Mouse (Mus musculus) CH12.LX (cell line): Measurements from ENCODE around the gene Pld2. TPM values are rescaled to one million over a fixed set of nuclear protein-coding genes. Genes with fewer than 3 reads are reported as not detected.
"Not testable (repeated sequence)": the region's sequence is repeated elsewhere in the genome, so short reads cannot be mapped to it uniquely, and the experiment has no call there.

Experiments used
- DNase-seq: peaks from one replicate; pipeline ENCODE4 v3.0.0-alpha.2; 2013; ENCODE audit errors: extremely low read depth
- H3K27ac ChIP-seq: 2 replicates; pipeline ENCODE4 v1.5.1; 2012; ENCODE audit warnings: low read depth, mild to moderate bottlenecking, control low read depth, moderate library complexity; ENCODE audit not compliant: insufficient read depth
- H3K27me3 ChIP-seq: replicated peaks from 2 replicates; pipeline ENCODE3; 2012; ENCODE audit warnings: inconsistent platforms
- H3K36me3 ChIP-seq, 2 experiments: replicated peaks in 1 of 2; 2 replicates each; pipeline versions ENCODE3 to v1.6.1; 2012; ENCODE audit warnings: inconsistent platforms in 1 of 2, low read length in 1 of 2, mild to moderate bottlenecking in 1 of 2, mixed read lengths in 1 of 2, moderate library complexity in 1 of 2; ENCODE audit not compliant: control insufficient read depth in 1 of 2, insufficient read depth in 1 of 2
- H3K4me1 ChIP-seq, 2 experiments: 2 replicates each; pipeline ENCODE4 v1.6.1; 2012; ENCODE audit warnings: inconsistent platforms in 1 of 2, moderate library complexity in 1 of 2; ENCODE audit not compliant: insufficient read depth in 2 of 2, control insufficient read depth in 1 of 2
- H3K4me2 ChIP-seq: 2 replicates; pipeline ENCODE4 v1.6.1; 2012; ENCODE audit warnings: low read depth, mild to moderate bottlenecking, control low read depth; ENCODE audit not compliant: poor library complexity, insufficient read depth, severe bottlenecking
- H3K4me3 ChIP-seq, 3 experiments: fragments of 150-350 bp in 1 of 3; sonication (generic) in 1 of 3; replicated peaks in 1 of 3; 2 replicates each; pipeline versions ENCODE3 to v1.5.1; 2011 to 2012; ENCODE audit warnings: low read depth in 2 of 3, low read length in 2 of 3, mild to moderate bottlenecking in 2 of 3, moderate library complexity in 2 of 3, control low read depth in 1 of 3, improper control_type of control experiment in 1 of 3, inconsistent platforms in 1 of 3, mixed read lengths in 1 of 3; ENCODE audit not compliant: poor library complexity in 1 of 3
- H3K79me2 ChIP-seq: replicated peaks from 2 replicates; pipeline ENCODE4 v1.6.1; 2012; ENCODE audit warnings: mild to moderate bottlenecking, moderate library complexity; ENCODE audit not compliant: control insufficient read depth, poor library complexity, insufficient read depth, severe bottlenecking; ENCODE audit errors: extremely low read depth
- H3K9ac ChIP-seq: 2 replicates; pipeline ENCODE4 v1.6.1; 2012; ENCODE audit warnings: low read depth, mild to moderate bottlenecking, control low read depth, moderate library complexity; ENCODE audit not compliant: insufficient read depth
- H3K9me3 ChIP-seq: replicated peaks from 2 replicates; pipeline ENCODE3; 2012; ENCODE audit warnings: low read length, inconsistent platforms, mixed read lengths
- BHLHE40 ChIP-seq: IDR thresholded peaks from 2 replicates; pipeline ENCODE4 v1.6.1; 2011; ENCODE audit warnings: mild to moderate bottlenecking, low read depth, low read length, improper control_type of control experiment
- CHD2 ChIP-seq: IDR thresholded peaks from 2 replicates; pipeline ENCODE4 v1.6.1; 2011; ENCODE audit warnings: low read length, improper control_type of control experiment
- E2F4 ChIP-seq: IDR thresholded peaks from 2 replicates; pipeline ENCODE4 v1.6.1; 2011; ENCODE audit warnings: low read depth, low read length, improper control_type of control experiment; ENCODE audit not compliant: insufficient replicate concordance
- HCFC1 ChIP-seq: IDR thresholded peaks from 2 replicates; pipeline ENCODE4 v1.6.1; 2012; ENCODE audit warnings: low read depth, mild to moderate bottlenecking, inconsistent platforms, low read length, improper control_type of control experiment
- IRF4 ChIP-seq: IDR thresholded peaks from 2 replicates; pipeline ENCODE4 v1.6.1; 2014; ENCODE audit warnings: low read depth, mild to moderate bottlenecking, inconsistent platforms, low read length, improper control_type of control experiment
- JUND ChIP-seq: conservative IDR thresholded peaks from 2 replicates; pipeline ENCODE4 v1.6.1; 2011; ENCODE audit warnings: low read depth, low read length, improper control_type of control experiment
- MAFK ChIP-seq: IDR thresholded peaks from 2 replicates; pipeline ENCODE4 v1.6.1; 2011; ENCODE audit warnings: low read length, improper control_type of control experiment; ENCODE audit not compliant: insufficient replicate concordance
- MAZ ChIP-seq: IDR thresholded peaks from 2 replicates; pipeline ENCODE4 v1.6.1; 2012; ENCODE audit warnings: low read depth, mild to moderate bottlenecking, inconsistent platforms, low read length, improper control_type of control experiment, moderate library complexity
- MEF2A ChIP-seq: IDR thresholded peaks from 2 replicates; pipeline ENCODE4 v1.6.1; 2014; ENCODE audit warnings: low read depth, mild to moderate bottlenecking, inconsistent platforms, low read length, improper control_type of control experiment, borderline replicate concordance
- MYC ChIP-seq: IDR thresholded peaks from 2 replicates; pipeline ENCODE4 v1.6.1; 2011; ENCODE audit warnings: low read depth, mild to moderate bottlenecking, improper control_type of control experiment, low read length
- PAX5 ChIP-seq: IDR thresholded peaks from 2 replicates; pipeline ENCODE4 v1.6.1; 2012; ENCODE audit warnings: low read length, inconsistent platforms, mixed read lengths
- POLR2A ChIP-seq: IDR thresholded peaks from 2 replicates; pipeline ENCODE4 v1.6.1; 2011; ENCODE audit warnings: low read depth, mild to moderate bottlenecking, improper control_type of control experiment, low read length
- POLR2AphosphoS2 ChIP-seq: IDR thresholded peaks from 2 replicates; pipeline ENCODE4 v1.6.1; 2011; ENCODE audit warnings: low read depth, low read length, improper control_type of control experiment
- SIN3A ChIP-seq: IDR thresholded peaks from 2 replicates; pipeline ENCODE4 v1.6.1; 2012; ENCODE audit warnings: low read length, improper control_type of control experiment, inconsistent platforms
- USF2 ChIP-seq: conservative IDR thresholded peaks from 2 replicates; pipeline ENCODE4 v1.6.1; 2011; ENCODE audit warnings: low read depth, low read length, improper control_type of control experiment
- ZC3H11A ChIP-seq: IDR thresholded peaks from 2 replicates; pipeline ENCODE4 v1.6.1; 2012; ENCODE audit warnings: low read depth, mild to moderate bottlenecking, inconsistent platforms, low read length, improper control_type of control experiment
- ZKSCAN1 ChIP-seq: IDR thresholded peaks from 2 replicates; pipeline ENCODE4 v1.6.1; 2012; ENCODE audit warnings: low read depth, inconsistent platforms, low read length, improper control_type of control experiment, borderline replicate concordance
- ZNF384 ChIP-seq: IDR thresholded peaks from 2 replicates; pipeline ENCODE4 v1.6.1; 2012; ENCODE audit warnings: low read depth, low read length, improper control_type of control experiment, inconsistent platforms
- dilution Hi-C: fragments of 300-500 bp; cut with MboI; formaldehyde crosslinking; loops from 2 replicates; pipeline ENCODE4 v1.14.3; 2020; ENCODE audit warnings: low sequenced_read_pairs; ENCODE audit not compliant: extremely low pct_unique_long_range_greater_than_20kb, extremely low pct_ligation_motif_present
- in situ Hi-C: fragments of 300-500 bp; cut with MboI; formaldehyde crosslinking; loops from 3 replicates; pipeline ENCODE4 v1.14.3; 2019; ENCODE audit warnings: low sequenced_read_pairs, low pct_ligation_motif_present, low pct_unique_long_range_greater_than_20kb, mixed read lengths
- polyA plus RNA-seq: library from polyadenylated mRNA; unstranded; fragments of >175 nt; gene quantifications from 2 replicates; pipeline ENCODE4 v1.2.1, GENCODE M21; 2012; ENCODE audit warnings: low read depth; ENCODE audit not compliant: insufficient read length
- total RNA-seq, 2 experiments: library from RNA; depleted of rRNA; stranded (reverse); fragments of 300-350 nt in 1 of 2; fragments of >200 nt in 1 of 2; gene quantifications; 2 replicates each; pipeline ENCODE4 v1.2.3; 2012 to 2014

Gene Pld2
- total and polyA plus RNA-seq, 3 experiments = 3.4 to 6.7 (median 4.8) TPM

DNA sequence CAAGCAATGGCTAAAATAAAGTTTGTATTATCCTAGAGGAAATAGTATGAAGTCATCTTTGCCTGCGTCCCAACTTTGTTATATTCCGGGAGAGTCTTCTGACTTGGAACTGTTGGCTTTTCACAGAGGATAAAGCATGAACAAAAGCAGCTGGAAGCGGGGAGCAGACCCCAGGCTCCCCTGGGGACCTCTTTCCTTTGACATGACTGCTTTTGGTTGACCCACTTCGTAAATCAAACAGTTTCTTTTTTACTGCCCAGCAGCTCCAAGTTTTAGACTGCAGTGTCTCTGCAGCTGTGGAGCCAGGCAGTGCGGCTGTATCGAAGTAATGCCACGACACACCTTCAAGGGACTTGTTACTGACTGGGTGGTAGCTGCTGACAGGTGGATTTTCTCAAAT lies 26.7 kb downstream of the Pld2 start:
- no peak for TF ChIP-seq ZC3H11A
- TF ChIP-seq POLR2A = no peak
- TF ChIP-seq HCFC1 = no peak
- TF ChIP-seq MAZ = no peak
- TF ChIP-seq USF2 = no peak
- TF ChIP-seq E2F4 = no peak
- TF ChIP-seq POLR2AphosphoS2 = no peak
- no peak for TF ChIP-seq JUND
- TF ChIP-seq ZNF384 = no peak
- TF ChIP-seq MEF2A = no peak
- no peak for TF ChIP-seq ZKSCAN1
- TF ChIP-seq PAX5 = no peak
- TF ChIP-seq SIN3A = no peak
- no peak for TF ChIP-seq MAFK
- no peak for TF ChIP-seq MYC
- TF ChIP-seq BHLHE40 = no peak
- no peak for TF ChIP-seq IRF4
- TF ChIP-seq CHD2 = no peak
- Histone ChIP-seq H3K9me3 (no peaks in the 10 kb centered on the region), H3K36me3 (peaks cover 3 to 53% of the 10 kb centered on the region in 2 experiments), H3K27me3 (no peaks in the 10 kb centered on the region), H3K4me3 (no peak overlapping the region), H3K27ac (no peak overlapping the region), H3K79me2 (peaks cover 24% of the 10 kb centered on the region), H3K9ac (no peak overlapping the region), H3K4me1 (peaks cover 8 to 79% of the 10 kb centered on the region in 2 experiments; a peak in 3 of 4 replicates), H3K4me2 (no peak overlapping the region)
- in situ Hi-C loops (no loop called here), dilution Hi-C loops (no loop called here)
- no peak for DNase-seq

DNA sequence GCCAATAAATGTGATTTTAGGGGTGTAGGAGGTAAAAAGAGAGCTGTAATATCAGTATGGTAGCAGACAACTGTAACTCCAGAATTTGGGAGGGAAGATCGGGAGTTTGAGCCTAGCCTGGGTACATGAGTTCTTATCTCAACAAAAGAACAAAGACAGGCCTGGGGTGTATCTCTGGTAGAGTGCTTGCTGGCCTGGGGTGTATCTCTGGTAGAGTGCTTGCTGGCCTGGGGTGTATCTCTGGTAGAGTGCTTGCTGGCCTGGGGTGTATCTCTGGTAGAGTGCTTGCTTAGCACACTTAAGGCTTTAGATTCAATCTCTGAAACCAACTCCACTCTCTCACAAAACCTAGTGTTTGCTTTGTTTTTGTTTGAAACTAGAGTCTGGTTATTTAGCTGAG lies 30.8 kb downstream of the Pld2 start:
- H3K27me3 ChIP-seq, H3K9ac ChIP-seq, H3K27ac ChIP-seq, in situ Hi-C loops, H3K9me3 ChIP-seq, H3K4me2 ChIP-seq, DNase-seq, dilution Hi-C loops, H3K4me3 ChIP-seq: not testable (repeated sequence)
- H3K36me3 ChIP-seq = peaks cover 7 to 80% of the 10 kb centered on the region in 2 experiments
- peaks cover 11% of the 10 kb centered on the region for H3K79me2 ChIP-seq
- peaks cover 4 to 86% of the 10 kb centered on the region in 2 experiments; a peak in 2 of 4 replicates for H3K4me1 ChIP-seq
